Mouse (Mus musculus) cerebellum, adult 2 months (tissue): ENCODE results near the gene Ccdc34.

Experiments
- CTCF ChIP-seq: fragments of 200-500 bp; IDR thresholded peaks from 2 replicates; pipeline ENCODE4 v1.5.1; 2011; ENCODE audit warnings: low read depth, mild to moderate bottlenecking, control low read depth, low read length, moderate library complexity, borderline replicate concordance; ENCODE audit not compliant: insufficient read depth
- POLR2A ChIP-seq: fragments of 200-500 bp; IDR thresholded peaks from 2 replicates; pipeline ENCODE4 v1.6.1; 2011; ENCODE audit warnings: low read length, control low read depth, borderline replicate concordance; ENCODE audit not compliant: insufficient read depth

GRCm38 (mm10) chr2:110005164-110005563 lies 12.5 kb upstream of the Ccdc34 start:
- TF ChIP-seq POLR2A (no peak), CTCF (no peak)
